ENCODE assay signal across 8 mouse cellular contexts in the genomic region with DNA sequence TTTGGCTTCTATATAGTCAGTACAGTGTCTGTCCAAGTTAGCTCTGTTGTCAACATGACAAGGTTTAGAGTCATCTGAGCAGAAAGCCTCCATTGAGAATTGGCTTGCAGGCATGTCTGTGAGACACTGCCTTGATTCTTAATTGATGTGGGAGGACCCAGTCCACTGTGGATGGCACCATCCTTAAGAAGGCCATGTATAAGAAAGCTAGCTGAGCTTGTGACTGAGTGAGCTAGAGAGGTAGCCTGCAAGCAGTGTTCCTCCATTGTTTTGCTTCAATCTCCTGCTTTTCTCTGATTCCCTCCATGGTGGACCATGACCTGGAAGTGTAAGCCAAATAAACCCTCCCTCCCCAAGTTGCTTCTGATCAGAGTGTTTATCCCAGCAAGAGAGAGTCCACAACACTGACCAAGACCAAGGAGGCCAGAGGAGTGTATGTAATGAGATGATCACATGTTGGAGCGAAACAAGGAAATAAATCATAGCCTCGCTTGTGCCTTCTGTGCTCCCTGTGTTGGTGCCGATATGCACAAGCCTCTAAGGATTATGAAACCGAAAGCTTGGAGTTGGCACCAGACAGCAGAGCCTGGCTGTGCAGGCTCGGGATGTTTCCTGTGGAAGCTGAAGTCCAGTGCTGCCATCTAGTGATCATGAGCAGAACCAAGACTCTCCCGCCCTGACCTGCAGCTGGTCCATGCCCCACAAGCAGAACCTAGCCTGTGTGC. TPM values are rescaled to one million over a fixed set of nuclear protein-coding genes. Genes with fewer than 3 reads are reported as not detected.
DNase-seq lines count a peak whose midpoint lies in the region; ATAC-seq lines count a peak whose summit lies in the region.

No protein-coding gene starts in this region.

- peak; percentile 80 for DNase-seq in Muller cell, postnatal 12 days (ENCODE audit: inconsistent ontology term)
- peak; percentile 87 to 91 for DNase-seq in cerebellum, postnatal 10 days
- DNase-seq in frontal cortex, postnatal 10 days (ENCODE audit: low spot score in 2 of 2) = peak; percentile 67 to 79
- DNase-seq in layer of hippocampus, postnatal 25 days (ENCODE audit: extremely low spot score in 1 of 2, low spot score in 1 of 2) = peak; percentile 48 to 59
- DNase-seq in lung, postnatal 25 days (ENCODE audit: low spot score) = peak; percentile 92
- peak; percentile 92 for DNase-seq in retina, embryonic 14.5 days (ENCODE audit: low spot score)
- peak; percentile 74 for DNase-seq in thymus, postnatal 4 days

- H3K36me3 ChIP-seq in hindbrain, embryonic 13.5 days = no peaks in the 10 kb centered on the region

- H3K4me3 ChIP-seq in hindbrain, embryonic 13.5 days = peak overlapping the region; percentile 27

- no peaks in the 10 kb centered on the region for H3K4me1 ChIP-seq in hindbrain, embryonic 13.5 days (replicated peaks)

- no peak overlapping the region for H3K27ac ChIP-seq in hindbrain, embryonic 13.5 days

- peak; percentile 97 for ATAC-seq in hindbrain, embryonic 13.5 days (ENCODE audit: low FRiP score)

- 0 out of 2 replicates have a peak overlapping the region, but pooled peaks have one; percentile 39 for H3K9ac ChIP-seq in hindbrain, embryonic 13.5 days

- 14% methylated on average over 6 of the region's 6 CpGs for WGBS in hindbrain, embryonic 13.5 days

- H3K27me3 ChIP-seq in hindbrain, embryonic 13.5 days = no peaks in the 10 kb centered on the region

- peak overlapping the region; percentile 47 for H3K4me2 ChIP-seq in hindbrain, embryonic 13.5 days

- no peaks in the 10 kb centered on the region for H3K9me3 ChIP-seq in hindbrain, embryonic 13.5 days

RNA-seq across cellular contexts. Expression of a gene that starts 23.8 kb away (rescaled TPM):
- polyA plus RNA-seq in hindbrain, embryonic 13.5 days (2015; fragmentation: Nextera tagmentation; extraction: Ambion mirVana) = not detected in 2 replicates
- not detected for total RNA-seq in layer of hippocampus, postnatal 25 days (2021)

RNA-seq across cellular contexts. Expression of a gene that starts 33.1 kb away (rescaled TPM):
- not detected in 2 replicates for polyA plus RNA-seq in hindbrain, embryonic 13.5 days (2015; fragmentation: Nextera tagmentation; extraction: Ambion mirVana)
- total RNA-seq in layer of hippocampus, postnatal 25 days (2021) = not detected

RNA-seq across cellular contexts. Expression of a gene that starts 36.7 kb away (rescaled TPM):
- 0.10 and 0.39 TPM in 2 replicates for polyA plus RNA-seq in hindbrain, embryonic 13.5 days (2015; fragmentation: Nextera tagmentation; extraction: Ambion mirVana)
- not detected for total RNA-seq in layer of hippocampus, postnatal 25 days (2021)
